In genomic region chr12:81035850-81036249, GRCm38 (mm10) we compare ENCODE assay signal across 17 mouse cellular contexts.
"Had no signal": no experiment of that assay in that cellular context is flagged by ENCODE, and none has a peak within 500 bp of the region (broad histone marks: within the 10 kb centered on the region; RNA-seq: fewer than 3 reads in every experiment).

No protein-coding gene starts in this region.

- H3K4me2 ChIP-seq: lung, embryonic 14.5 days; midbrain, embryonic 12.5 days; neural tube, embryonic 12.5 days; stomach, embryonic 15.5 days had no signal

- H3K27me3 ChIP-seq: midbrain, embryonic 12.5 days; neural tube, embryonic 12.5 days; stomach, embryonic 15.5 days had no signal

- H3K4me3 ChIP-seq: midbrain, embryonic 10.5 days; midbrain, embryonic 12.5 days; neural tube, embryonic 12.5 days; stomach, embryonic 15.5 days had no signal

- H3K27ac ChIP-seq: midbrain, embryonic 10.5 days; midbrain, embryonic 12.5 days; neural tube, embryonic 12.5 days; stomach, embryonic 15.5 days; stomach, postnatal 0 days had no signal

- H3K9ac ChIP-seq: lung, embryonic 14.5 days; midbrain, embryonic 12.5 days; neural tube, embryonic 12.5 days; stomach, embryonic 15.5 days had no signal

- H3K36me3 ChIP-seq: midbrain, embryonic 10.5 days; midbrain, embryonic 12.5 days; neural tube, embryonic 12.5 days; stomach, embryonic 15.5 days had no signal

- ATAC-seq: midbrain, embryonic 16.5 days had no signal

- H3K9me3 ChIP-seq: midbrain, embryonic 10.5 days; midbrain, embryonic 12.5 days; neural tube, embryonic 12.5 days; stomach, embryonic 15.5 days had no signal

- DNase-seq: lung, adult 18-20 months; lung, embryonic 14.5 days; lung, postnatal 10 days; lung, postnatal 4 days; midbrain, embryonic 14.5 days; retina, postnatal 1 day; right cerebral cortex, adult 18-20 months; right cerebral cortex, postnatal 14 days; thymus, adult 2 months; thymus, postnatal 25 days; thymus, postnatal 4 days had no signal
